Mouse (Mus musculus): ENCODE measurements around the gene Slc9a8. TPM values are rescaled to one million over a fixed set of nuclear protein-coding genes. Genes with fewer than 3 reads are reported as not detected.
A peak's percentile ranks its signal among the peaks of the same experiment; 100 is the strongest.

Slc9a8 gene
- 23.9 and 24.3 TPM in 2 replicates for polyA plus RNA-seq (2014; fragmentation: Nextera tagmentation; extraction: Ambion mirVana)

GRCm38 (mm10) chr2:167421330-167422149 is at the start of gene Slc9a8:
Gene Slc9a8, plus strand, starts transcription at chr2:167421712.
- H3K27ac ChIP-seq (ENCODE audit: low read depth, low read length): peak within 1 kb of the TSS; percentile 96
- WGBS: under 1% methylated on average over 66 of the region's 66 CpGs
- peak; percentile 94 for ATAC-seq (replicated peaks; ENCODE audit: low FRiP score)

DNA sequence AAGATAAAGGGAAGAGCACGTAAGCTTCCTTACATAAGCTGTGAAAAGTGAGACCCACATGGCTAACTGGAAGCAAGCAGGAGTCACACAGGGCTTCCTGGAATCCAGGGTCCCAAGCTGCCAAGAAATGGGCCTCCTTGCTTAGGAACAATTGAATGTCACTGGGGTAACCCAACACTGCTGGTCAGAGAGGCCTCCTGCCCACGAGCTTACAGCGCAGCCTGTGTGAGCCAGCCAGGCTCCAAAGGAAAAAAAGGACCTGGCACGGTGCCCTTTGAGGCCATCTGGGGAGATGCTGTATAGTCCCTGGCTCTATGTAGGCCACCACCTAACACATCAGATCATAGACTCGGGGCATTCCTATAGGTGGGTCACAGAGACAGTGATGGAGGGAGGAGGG is 48.2 kb upstream of the Slc9a8 start:
- Histone ChIP-seq H3K27ac (ENCODE audit: low read depth, low read length) (no peak overlapping the region), H3K9ac (ENCODE audit: low read length) (no peak overlapping the region), H3K36me3 (ENCODE audit: control insufficient read depth, insufficient read depth, low read length) (no peaks in the 10 kb centered on the region), H3K4me3 (ENCODE audit: low read depth, low read length) (no peak overlapping the region), H3K4me1 (replicated peaks; ENCODE audit: control insufficient read depth, insufficient read depth, low read length) (no peaks in the 10 kb centered on the region), H3K27me3 (ENCODE audit: control insufficient read depth, insufficient read depth, low read length) (no peaks in the 10 kb centered on the region), H3K4me2 (ENCODE audit: low read depth, low read length, severe bottlenecking) (no peak overlapping the region), H3K9me3 (ENCODE audit: control insufficient read depth, low read length) (no peaks in the 10 kb centered on the region)
- 82% methylated on average over 5 of the region's 5 CpGs for WGBS
- no peak for DNase-seq (ENCODE audit: low spot score)
- no peak for ATAC-seq (replicated peaks; ENCODE audit: low FRiP score)

More at GRCm38 (mm10) chr2:167421330-167422149, at the start of gene Slc9a8:
- H3K27me3 ChIP-seq (ENCODE audit: control insufficient read depth, insufficient read depth, low read length): no peaks in the 10 kb centered on the region
- H3K4me3 ChIP-seq (ENCODE audit: low read depth, low read length): peak within 1 kb of the TSS; percentile 86
- peak within 1 kb of the TSS; percentile 67 for H3K4me2 ChIP-seq (ENCODE audit: low read depth, low read length, severe bottlenecking)
- H3K9ac ChIP-seq (ENCODE audit: low read length): peak within 1 kb of the TSS; percentile 98
- DNase-seq (ENCODE audit: low spot score): peak; percentile 98
- peaks cover 3% of the 10 kb centered on the region; the same call in 1 of the 2 replicates for H3K9me3 ChIP-seq (ENCODE audit: control insufficient read depth, low read length)
- peaks cover 7% of the 10 kb centered on the region; the same call in 1 of the 2 replicates for H3K4me1 ChIP-seq (replicated peaks; ENCODE audit: control insufficient read depth, insufficient read depth, low read length)
- H3K36me3 ChIP-seq (ENCODE audit: control insufficient read depth, insufficient read depth, low read length): peaks cover 7% of the 10 kb centered on the region; the same call in 1 of the 2 replicates

- DNase-seq (ENCODE audit: low spot score) (no peak), ATAC-seq (replicated peaks; ENCODE audit: low FRiP score) (no peak)
- no peaks in the 10 kb centered on the region for H3K36me3 ChIP-seq (ENCODE audit: control insufficient read depth, insufficient read depth, low read length)
- 94% methylated on average over 12 of the region's 12 CpGs for WGBS
- no peaks in the 10 kb centered on the region for H3K27me3 ChIP-seq (ENCODE audit: control insufficient read depth, insufficient read depth, low read length)
- H3K9ac ChIP-seq (ENCODE audit: low read length): no peak overlapping the region
- no peak overlapping the region for H3K27ac ChIP-seq (ENCODE audit: low read depth, low read length)
- no peak overlapping the region for H3K4me3 ChIP-seq (ENCODE audit: low read depth, low read length)
- H3K4me2 ChIP-seq (ENCODE audit: low read depth, low read length, severe bottlenecking): no peak overlapping the region
- no peaks in the 10 kb centered on the region for H3K9me3 ChIP-seq (ENCODE audit: control insufficient read depth, low read length)
- H3K4me1 ChIP-seq (replicated peaks; ENCODE audit: control insufficient read depth, insufficient read depth, low read length): no peaks in the 10 kb centered on the region
Observed at GRCm38 (mm10) chr2:167374191-167374805, 47.2 kb upstream of the Slc9a8 start.

- H3K9me3 ChIP-seq (ENCODE audit: control insufficient read depth, low read length): no peaks in the 10 kb centered on the region
- H3K27me3 ChIP-seq (ENCODE audit: control insufficient read depth, insufficient read depth, low read length): no peaks in the 10 kb centered on the region
- H3K9ac ChIP-seq (ENCODE audit: low read length): no peak overlapping the region
- no peak for DNase-seq (ENCODE audit: low spot score)
- H3K4me2 ChIP-seq (ENCODE audit: low read depth, low read length, severe bottlenecking): no peak overlapping the region
- H3K4me1 ChIP-seq (replicated peaks; ENCODE audit: control insufficient read depth, insufficient read depth, low read length): no peaks in the 10 kb centered on the region
- no peaks in the 10 kb centered on the region for H3K36me3 ChIP-seq (ENCODE audit: control insufficient read depth, insufficient read depth, low read length)
- H3K27ac ChIP-seq (ENCODE audit: low read depth, low read length): no peak overlapping the region
- no peak overlapping the region for H3K4me3 ChIP-seq (ENCODE audit: low read depth, low read length)
- ATAC-seq (replicated peaks; ENCODE audit: low FRiP score): no peak
- WGBS: 84% methylated on average over 9 of the region's 9 CpGs
Observed at GRCm38 (mm10) chr2:167375135-167375534, 46.4 kb upstream of the Slc9a8 start.

DNA sequence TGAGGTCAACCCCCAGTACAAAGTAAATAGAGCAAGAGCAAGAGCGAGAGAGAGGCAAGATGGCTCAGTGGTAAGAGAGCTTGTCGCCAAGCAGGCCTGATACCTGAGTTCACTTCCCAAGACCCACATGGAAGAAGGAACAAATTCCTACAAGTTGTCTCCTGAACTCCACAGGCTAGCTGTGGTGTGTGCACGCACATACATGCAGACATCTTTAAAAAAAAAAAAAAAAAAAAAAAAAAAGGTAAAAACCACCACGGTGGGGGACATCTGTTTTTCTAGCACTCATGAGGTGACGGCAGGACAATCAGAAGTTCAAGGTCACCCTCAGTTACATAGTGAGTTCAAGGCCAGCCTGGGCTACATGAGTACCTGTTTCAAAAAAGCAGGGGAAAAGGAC is 45.8 kb upstream of the Slc9a8 start:
- no peaks in the 10 kb centered on the region for H3K27me3 ChIP-seq (ENCODE audit: control insufficient read depth, insufficient read depth, low read length)
- H3K9ac ChIP-seq (ENCODE audit: low read length): no peak overlapping the region
- no peaks in the 10 kb centered on the region for H3K9me3 ChIP-seq (ENCODE audit: control insufficient read depth, low read length)
- H3K27ac ChIP-seq (ENCODE audit: low read depth, low read length): no peak overlapping the region
- ATAC-seq (replicated peaks; ENCODE audit: low FRiP score) (no peak), DNase-seq (ENCODE audit: low spot score) (no peak)
- no peak overlapping the region for H3K4me2 ChIP-seq (ENCODE audit: low read depth, low read length, severe bottlenecking)
- H3K4me3 ChIP-seq (ENCODE audit: low read depth, low read length): no peak overlapping the region
- H3K36me3 ChIP-seq (ENCODE audit: control insufficient read depth, insufficient read depth, low read length): no peaks in the 10 kb centered on the region
- H3K4me1 ChIP-seq (replicated peaks; ENCODE audit: control insufficient read depth, insufficient read depth, low read length): peaks cover 2% of the 10 kb centered on the region; the same call in 1 of the 2 replicates
- WGBS: 93% methylated on average over 5 of the region's 5 CpGs

DNA sequence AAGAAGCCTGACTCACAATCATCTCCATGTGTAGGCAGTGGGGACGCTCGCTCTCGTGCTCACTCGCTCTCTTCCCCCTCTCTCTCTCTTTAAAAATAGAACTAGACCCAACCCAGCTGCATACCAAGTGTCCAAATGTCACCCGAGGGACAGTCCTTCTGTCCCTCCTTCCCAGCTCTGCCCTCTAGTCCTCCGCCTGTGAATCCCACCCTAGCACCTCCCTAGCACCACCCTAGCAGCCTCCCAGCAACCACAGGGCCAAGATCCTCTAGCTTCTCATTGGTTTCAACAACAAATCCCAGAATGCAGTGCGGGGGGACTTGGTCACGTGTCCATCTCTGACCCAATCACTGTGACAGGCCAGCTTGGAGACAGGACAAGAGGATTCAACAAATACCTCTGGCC is 45.4 kb upstream of the Slc9a8 start:
- no peak overlapping the region for H3K27ac ChIP-seq (ENCODE audit: low read depth, low read length)
- WGBS: 82% methylated on average over 8 of the region's 8 CpGs
- no peak overlapping the region for H3K4me3 ChIP-seq (ENCODE audit: low read depth, low read length)
- H3K9me3 ChIP-seq (ENCODE audit: control insufficient read depth, low read length): no peaks in the 10 kb centered on the region
- no peaks in the 10 kb centered on the region for H3K36me3 ChIP-seq (ENCODE audit: control insufficient read depth, insufficient read depth, low read length)
- DNase-seq (ENCODE audit: low spot score): no peak
- H3K4me1 ChIP-seq (replicated peaks; ENCODE audit: control insufficient read depth, insufficient read depth, low read length): peaks cover 2% of the 10 kb centered on the region; the same call in 1 of the 2 replicates
- H3K9ac ChIP-seq (ENCODE audit: low read length): no peak overlapping the region
- no peak overlapping the region for H3K4me2 ChIP-seq (ENCODE audit: low read depth, low read length, severe bottlenecking)
- no peaks in the 10 kb centered on the region for H3K27me3 ChIP-seq (ENCODE audit: control insufficient read depth, insufficient read depth, low read length)
- no peak for ATAC-seq (replicated peaks; ENCODE audit: low FRiP score)

DNA sequence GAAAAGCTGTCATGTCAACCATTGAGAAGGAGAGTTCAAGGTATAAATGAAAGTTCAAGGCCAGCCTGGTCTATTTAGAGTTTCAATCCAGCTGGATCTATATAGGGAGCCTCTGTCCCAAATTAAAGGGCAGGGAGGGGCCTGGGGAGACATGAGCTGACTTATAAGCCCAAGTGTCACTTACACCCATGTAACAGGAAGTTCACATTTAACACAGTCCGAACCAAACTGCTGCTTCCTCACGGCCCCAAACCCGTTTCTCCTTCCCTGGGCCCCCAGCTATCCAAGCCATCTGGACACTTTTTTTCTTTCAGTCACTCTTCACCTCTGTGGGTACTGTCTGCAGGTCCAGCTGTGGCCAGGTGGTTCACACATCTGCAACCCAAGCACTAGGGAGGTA is 43.8 kb upstream of the Slc9a8 start:
- Histone ChIP-seq H3K4me3 (ENCODE audit: low read depth, low read length) (no peak overlapping the region), H3K4me1 (replicated peaks; ENCODE audit: control insufficient read depth, insufficient read depth, low read length) (peaks cover 2% of the 10 kb centered on the region; the same call in 1 of the 2 replicates), H3K27me3 (ENCODE audit: control insufficient read depth, insufficient read depth, low read length) (no peaks in the 10 kb centered on the region), H3K9ac (ENCODE audit: low read length) (no peak overlapping the region), H3K36me3 (ENCODE audit: control insufficient read depth, insufficient read depth, low read length) (no peaks in the 10 kb centered on the region), H3K27ac (ENCODE audit: low read depth, low read length) (no peak overlapping the region), H3K9me3 (ENCODE audit: control insufficient read depth, low read length) (no peaks in the 10 kb centered on the region), H3K4me2 (ENCODE audit: low read depth, low read length, severe bottlenecking) (no peak overlapping the region)
- no peak for ATAC-seq (replicated peaks; ENCODE audit: low FRiP score)
- no peak for DNase-seq (ENCODE audit: low spot score)
- WGBS: 67% methylated on average over 3 of the region's 3 CpGs

DNA sequence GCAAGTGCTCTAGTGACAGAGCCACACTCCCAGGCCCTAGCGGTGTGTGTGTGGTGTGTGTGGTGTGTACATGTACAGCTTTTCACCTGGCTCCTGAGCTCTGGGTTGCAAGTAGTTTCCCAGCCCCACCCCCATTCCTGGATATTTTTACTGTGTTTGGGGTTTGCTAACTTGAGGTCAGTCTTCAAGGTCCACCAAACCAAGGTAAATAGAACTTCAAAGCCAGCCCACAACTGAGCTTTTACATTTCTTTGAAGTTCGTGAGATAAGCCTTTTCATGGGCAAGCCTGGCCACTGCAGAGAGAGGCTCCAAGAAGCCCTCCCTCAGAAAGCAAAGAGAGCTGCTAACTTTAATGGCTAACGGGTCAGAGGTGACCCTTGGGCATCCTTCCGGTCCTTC is 42.5 kb upstream of the Slc9a8 start:
- Histone ChIP-seq H3K4me1 (replicated peaks; ENCODE audit: control insufficient read depth, insufficient read depth, low read length) (peaks cover 2% of the 10 kb centered on the region; the same call in 1 of the 2 replicates), H3K9me3 (ENCODE audit: control insufficient read depth, low read length) (no peaks in the 10 kb centered on the region), H3K27ac (ENCODE audit: low read depth, low read length) (no peak overlapping the region), H3K4me2 (ENCODE audit: low read depth, low read length, severe bottlenecking) (no peak overlapping the region), H3K9ac (ENCODE audit: low read length) (no peak overlapping the region), H3K27me3 (ENCODE audit: control insufficient read depth, insufficient read depth, low read length) (no peaks in the 10 kb centered on the region), H3K36me3 (ENCODE audit: control insufficient read depth, insufficient read depth, low read length) (no peaks in the 10 kb centered on the region), H3K4me3 (ENCODE audit: low read depth, low read length) (no peak overlapping the region)
- 47% methylated on average over 4 of the region's 4 CpGs for WGBS
- ATAC-seq (replicated peaks; ENCODE audit: low FRiP score): no peak
- DNase-seq (ENCODE audit: low spot score): no peak
